Mouse (Mus musculus): ENCODE data around the gene Prnd.

Prnd gene

DNA sequence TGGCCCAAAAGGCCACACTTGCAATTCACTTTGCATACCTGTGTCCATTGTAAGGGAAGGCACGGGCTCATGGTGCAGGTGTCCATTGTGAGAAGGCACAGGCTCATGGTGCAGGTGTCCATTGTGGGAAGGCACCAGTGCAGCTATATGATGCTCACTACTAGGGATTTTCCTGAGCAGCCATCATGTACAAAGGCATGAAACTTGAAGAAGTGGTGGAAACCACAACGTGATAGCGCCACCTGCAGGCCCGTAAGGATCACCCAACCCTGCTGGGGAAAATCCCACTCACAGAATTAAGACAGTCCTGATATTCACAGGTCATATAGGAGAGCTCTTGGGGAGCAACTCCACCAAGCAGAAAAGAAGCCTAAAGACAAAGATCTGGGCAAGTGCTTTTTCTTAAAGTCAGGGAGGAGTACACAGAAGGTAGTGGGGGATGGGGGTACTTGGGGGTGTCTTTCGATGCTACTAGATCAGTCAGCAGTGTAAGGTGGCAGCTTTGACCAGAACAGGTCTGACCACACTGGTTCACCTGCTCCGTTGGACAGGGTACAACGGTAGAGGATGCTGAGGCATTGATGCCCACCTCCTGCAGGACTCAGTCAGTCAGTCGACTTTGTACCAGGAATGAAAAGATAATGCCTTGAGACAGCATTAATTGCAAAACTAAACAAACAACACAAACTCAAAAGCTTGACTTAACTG is 11.1 kb upstream of the Prnd start:
- DNase-seq (ENCODE audit: low read depth, low spot score) = peak; percentile 44

DNA sequence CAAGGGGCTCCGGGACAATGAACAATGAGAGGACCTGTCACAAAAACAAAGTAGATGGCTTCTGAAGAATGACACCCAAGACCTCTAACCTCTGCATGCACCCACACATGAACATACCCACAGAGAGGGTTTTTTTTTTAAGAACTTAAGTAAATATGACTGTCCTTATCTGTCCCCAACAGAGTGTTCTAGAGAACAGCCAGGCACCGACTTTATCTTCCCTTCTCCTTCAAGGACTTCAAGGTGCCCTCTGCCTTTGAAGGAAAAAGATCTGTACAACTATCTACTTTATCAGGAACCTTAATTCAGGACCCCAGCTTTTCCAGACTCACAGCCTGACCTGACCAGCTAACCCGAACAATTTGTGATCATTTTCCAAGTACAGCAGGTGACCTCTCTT is 10.2 kb upstream of the Prnd start:
- no peak for DNase-seq (ENCODE audit: low read depth, low spot score)

DNA sequence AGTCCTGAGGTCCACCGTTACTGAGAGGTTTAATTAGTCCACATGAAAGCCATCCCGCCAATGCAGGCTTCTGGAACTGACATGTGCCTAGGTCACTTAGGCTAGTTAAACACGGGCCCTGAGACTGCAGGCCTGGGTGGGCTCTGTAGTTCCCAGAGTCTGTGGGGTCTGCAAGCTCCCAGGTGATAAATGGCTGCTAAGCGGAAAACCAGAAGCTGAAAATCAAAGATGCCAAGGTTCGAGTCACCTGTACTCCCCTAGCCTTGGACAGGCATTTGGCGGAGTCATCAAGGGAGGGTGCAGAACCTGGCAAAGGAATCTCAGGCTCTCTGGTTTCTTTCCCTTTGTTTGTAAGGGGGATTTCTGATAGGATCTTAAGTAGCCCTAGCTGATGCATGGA is 9.2 kb upstream of the Prnd start:
- DNase-seq (ENCODE audit: low read depth, low spot score) = no peak

DNA sequence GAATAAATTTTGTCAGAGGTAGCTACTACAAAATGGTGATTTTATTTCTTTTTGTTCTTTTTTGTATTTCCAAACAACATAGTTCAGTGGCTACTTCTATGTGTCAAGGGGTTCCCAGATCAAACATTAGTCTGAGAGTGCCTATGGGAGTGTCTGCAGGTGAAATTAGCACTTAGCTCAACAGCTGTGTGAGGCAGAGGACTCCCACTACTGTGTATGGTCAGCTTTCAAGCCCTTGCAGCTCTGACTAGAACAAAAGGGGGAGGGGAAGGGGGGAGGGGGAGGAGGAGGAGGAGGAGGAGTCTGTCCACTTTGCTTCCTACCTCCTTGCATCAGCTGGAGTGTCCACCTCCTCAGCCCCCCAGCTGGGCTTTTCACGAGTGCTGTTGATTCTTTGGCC is 6.3 kb upstream of the Prnd start:
- no peak for DNase-seq (ENCODE audit: low read depth, low spot score)

DNA sequence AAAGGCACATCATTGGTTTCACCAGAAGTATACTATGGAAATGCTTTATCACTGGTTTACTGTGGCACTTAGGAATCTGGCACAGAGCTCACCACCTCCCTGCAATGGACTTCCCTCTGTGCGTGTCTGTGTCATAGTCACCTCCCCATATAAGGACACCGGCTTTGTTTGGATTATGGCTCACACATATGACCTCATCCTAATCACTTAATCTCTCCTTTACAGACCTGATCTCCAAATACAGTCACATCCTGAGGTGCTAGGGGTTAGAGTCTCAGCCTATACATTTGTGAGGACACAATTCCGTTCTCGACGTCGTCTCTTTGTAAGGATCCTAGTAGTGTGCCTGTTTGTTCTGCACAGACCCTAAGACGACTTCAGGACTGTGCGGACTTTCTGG is 5.4 kb upstream of the Prnd start:
- peak; percentile 50 for DNase-seq (ENCODE audit: low read depth, low spot score)

DNA sequence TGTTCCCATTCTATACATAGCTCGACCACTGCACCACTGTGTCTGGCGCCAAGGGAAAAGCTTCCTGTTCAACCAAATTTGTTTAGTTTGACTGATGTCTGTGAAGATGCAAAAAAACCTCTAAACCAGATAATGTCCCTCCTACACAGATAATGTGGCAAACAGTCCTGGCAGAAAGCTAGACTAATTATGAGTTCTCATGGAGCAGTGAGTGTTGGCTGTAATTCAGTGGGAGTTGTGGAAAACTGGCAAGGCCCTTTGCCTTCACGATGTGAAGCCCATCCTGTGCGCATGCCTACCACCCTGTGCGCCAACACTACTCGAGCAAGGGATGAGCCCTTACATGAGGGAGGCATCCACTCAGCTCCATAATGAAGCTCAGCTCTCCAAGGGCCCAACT is 4.9 kb upstream of the Prnd start:
- no peak for DNase-seq (ENCODE audit: low read depth, low spot score)

DNA sequence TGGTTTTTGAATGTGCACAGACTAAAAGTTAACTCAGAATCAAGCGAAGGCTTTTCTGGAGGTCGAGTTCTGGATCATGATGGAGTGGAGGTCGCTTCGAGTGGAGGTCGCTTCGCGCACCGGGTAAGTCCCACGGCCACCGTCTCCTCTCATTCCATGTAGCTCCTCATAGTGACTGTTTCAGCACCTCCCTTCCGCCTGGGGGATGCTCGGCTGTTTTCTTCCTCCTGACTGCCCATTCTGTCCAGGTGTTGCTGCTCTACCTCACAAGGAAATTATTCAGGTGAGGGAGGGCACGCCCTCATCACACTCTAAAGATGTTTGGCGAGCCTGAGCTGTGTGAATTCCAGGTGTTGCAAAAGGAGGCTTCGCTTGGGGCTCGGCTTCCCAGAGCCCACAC is 4.3 kb upstream of the Prnd start:
- DNase-seq (ENCODE audit: low read depth, low spot score) = no peak

DNA sequence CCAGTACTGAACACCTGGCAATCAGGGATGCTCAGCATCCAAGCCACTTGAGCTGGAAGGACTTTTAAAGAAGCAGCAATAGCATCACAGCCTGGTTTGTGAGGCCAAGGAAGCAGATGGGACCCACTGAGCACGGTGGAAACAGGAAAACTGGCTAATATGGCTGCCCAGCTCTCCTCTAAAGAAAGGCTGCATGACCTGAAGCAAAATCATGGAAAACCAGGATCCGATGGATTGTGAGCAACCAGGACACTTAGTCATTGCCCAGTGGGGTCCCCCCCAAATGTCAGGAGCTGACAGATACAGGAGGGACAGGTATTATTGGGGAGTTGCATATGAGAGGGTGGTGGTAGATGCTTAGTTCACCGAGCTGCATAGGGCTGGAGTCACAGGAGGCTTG is 2.5 kb upstream of the Prnd start:
- no peak for DNase-seq (ENCODE audit: low read depth, low spot score)

DNA sequence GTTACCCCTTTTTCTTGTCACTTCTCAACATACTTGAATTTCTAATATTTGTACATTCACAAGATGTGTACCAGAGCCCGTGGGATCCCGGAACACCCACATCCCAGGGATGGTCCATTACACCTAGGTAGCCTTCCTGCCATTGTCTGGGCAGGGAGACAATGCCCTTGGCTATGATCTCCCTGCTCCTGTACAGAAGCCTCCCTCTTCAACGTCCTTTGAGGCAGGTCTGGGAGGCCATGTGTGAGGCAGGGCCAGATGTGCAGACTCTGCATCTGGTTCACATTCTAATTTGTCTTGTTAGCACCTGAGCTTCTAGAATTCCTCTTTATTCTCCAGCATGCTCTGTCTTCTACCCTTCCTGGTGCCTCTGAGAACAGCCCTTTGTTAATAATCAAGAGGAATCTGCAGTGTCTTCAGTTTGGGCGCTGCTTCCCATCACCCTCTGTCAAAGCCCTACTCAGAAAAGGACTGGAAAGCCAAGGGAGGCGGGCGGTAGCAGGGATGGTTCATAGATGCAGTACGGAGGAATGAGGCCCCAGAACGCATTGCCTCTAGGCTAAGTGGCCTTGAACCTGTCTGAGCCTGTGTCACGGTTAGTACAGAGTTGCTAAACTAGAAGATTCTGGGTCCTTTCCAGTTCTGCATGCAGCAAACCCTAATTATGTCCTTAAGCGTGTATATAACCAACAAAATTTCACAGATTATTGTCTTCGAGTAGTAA is 1.6 kb upstream of the Prnd start:
- DNase-seq (ENCODE audit: low read depth, low spot score) = no peak

DNA sequence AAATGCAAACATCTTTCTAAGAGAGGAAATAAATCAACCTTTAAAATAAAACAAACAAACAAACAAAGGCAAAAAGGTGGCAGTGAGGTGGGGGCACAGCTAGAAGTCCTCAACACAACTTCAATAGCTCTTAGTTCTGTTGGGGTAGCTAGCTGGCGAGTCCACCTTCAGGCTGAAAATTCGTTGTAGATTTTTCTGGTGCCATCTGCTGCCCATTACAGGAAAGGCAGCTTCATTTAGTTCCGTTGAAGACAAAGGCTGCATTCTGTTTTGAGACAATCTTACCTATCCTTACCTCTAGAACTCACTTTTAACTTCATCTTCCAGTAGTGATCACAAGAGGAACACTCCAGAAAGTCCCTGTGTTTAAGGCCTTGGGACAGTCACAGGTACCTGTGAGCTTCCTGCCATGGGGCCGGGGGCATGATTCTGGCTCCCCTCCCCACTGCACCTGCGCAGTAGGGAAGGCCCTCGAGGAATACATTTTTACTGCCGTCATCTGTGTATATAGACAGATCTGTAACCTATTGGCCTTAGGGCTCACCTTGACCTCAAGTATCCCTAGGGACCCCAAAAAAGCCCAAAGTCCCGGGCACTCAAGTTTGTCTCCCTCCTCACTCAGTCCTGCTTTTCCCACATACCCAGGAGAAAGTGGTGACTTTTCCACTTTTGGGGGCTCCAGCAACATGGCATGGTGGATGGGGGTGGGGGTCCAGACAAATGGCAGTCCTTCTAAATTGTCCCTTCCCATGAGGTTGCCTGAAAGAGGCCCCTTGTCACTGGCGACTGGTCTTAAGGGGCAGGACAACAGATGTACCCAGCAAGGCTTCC is 679 bp upstream of the Prnd start:
- peak; percentile 37 for DNase-seq (ENCODE audit: low read depth, low spot score)

DNA sequence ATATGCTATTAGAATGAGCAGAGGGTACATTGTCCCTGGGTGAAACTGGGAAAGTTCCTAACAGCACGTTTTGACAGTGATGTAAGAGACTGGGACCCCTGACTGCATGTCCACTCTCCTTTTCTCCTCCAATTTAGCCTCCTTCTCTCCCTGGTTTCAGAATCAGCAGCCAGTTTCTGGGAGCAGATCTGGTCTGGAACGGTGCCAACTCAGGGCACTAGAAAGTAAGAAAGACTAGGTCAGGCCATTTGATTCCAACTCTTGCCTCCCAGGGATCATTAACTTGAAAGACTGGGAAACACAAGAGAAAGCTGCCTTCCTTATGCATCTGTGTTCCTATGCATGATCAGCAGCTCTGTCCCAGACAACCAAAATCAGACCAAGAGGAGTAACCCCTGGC is 1.8 kb downstream of the Prnd start:
- DNase-seq (ENCODE audit: low read depth, low spot score) = no peak

DNA sequence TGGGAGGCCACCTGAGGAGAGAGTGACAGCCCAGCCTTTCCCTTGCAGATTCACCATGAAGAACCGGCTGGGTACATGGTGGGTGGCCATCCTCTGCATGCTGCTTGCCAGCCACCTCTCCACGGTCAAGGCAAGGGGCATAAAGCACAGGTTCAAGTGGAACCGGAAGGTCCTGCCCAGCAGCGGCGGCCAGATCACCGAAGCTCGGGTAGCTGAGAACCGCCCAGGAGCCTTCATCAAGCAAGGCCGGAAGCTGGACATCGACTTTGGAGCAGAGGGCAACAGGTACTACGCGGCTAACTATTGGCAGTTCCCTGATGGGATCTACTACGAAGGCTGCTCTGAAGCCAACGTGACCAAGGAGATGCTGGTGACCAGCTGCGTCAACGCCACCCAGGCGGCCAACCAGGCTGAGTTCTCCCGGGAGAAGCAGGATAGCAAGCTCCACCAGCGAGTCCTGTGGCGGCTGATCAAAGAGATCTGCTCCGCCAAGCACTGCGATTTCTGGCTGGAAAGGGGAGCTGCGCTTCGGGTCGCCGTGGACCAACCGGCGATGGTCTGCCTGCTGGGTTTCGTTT is 2.4 kb downstream of the Prnd start:
- DNase-seq (ENCODE audit: low read depth, low spot score) = no peak

DNA sequence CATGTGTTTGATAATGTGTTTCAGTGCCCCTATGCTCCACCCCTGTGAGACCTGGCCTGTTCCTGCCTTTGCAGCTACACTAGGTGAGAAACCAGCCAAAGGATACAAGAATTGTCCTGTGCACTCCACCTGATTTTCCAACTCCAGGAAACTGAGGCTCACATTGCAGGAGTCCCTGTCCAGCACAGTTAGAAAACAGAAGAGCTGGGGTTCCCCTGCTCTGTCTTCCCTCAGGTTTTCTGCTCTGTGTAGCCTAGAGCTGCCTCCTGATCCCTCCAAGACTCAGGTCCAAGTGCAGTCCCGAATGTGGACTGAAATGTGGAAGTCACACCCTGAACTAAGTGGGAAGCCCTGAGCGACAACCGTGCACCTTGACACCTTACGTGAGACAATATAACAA is 3.0 kb downstream of the Prnd start:
- no peak for DNase-seq (ENCODE audit: low read depth, low spot score)

DNA sequence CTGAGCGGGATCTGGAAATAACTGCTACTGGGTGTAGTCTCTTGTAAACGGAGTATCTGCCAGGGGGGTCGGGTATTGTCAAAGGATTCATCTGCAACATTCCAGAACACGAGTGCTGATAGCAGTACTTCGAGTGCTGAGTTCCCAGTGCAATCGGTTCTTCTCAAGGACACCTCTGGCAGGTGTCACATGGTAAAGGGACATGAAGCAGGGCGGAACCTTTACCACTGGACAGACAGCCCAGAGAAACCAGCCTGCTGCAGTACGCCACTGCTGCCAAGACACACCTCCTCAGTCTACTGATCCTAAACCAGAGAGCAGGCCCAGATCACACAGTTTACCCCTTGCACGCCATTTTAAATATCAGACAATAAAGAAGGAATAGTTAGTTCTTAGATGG is 4.2 kb downstream of the Prnd start:
- DNase-seq (ENCODE audit: low read depth, low spot score) = no peak

DNA sequence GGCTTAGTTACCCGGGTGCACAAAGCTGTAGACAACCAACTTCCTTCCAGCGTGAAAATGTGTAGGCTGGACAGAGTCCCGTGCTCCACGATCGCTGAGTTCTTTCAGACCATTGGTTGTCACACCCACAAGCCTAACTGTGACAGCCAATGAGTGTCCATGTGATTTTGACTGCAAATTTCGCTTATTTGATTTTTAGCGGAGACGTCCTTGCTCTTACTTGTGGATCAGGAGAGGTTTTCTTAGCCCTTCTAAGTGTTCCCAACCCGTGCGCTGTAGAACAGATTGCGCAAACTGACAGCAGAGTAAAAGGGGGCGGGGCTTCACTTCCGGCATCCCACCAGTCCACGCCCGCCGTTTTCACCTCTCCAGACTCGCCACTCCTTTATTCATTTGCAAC is 4.6 kb downstream of the Prnd start:
- no peak for DNase-seq (ENCODE audit: low read depth, low spot score)

DNA sequence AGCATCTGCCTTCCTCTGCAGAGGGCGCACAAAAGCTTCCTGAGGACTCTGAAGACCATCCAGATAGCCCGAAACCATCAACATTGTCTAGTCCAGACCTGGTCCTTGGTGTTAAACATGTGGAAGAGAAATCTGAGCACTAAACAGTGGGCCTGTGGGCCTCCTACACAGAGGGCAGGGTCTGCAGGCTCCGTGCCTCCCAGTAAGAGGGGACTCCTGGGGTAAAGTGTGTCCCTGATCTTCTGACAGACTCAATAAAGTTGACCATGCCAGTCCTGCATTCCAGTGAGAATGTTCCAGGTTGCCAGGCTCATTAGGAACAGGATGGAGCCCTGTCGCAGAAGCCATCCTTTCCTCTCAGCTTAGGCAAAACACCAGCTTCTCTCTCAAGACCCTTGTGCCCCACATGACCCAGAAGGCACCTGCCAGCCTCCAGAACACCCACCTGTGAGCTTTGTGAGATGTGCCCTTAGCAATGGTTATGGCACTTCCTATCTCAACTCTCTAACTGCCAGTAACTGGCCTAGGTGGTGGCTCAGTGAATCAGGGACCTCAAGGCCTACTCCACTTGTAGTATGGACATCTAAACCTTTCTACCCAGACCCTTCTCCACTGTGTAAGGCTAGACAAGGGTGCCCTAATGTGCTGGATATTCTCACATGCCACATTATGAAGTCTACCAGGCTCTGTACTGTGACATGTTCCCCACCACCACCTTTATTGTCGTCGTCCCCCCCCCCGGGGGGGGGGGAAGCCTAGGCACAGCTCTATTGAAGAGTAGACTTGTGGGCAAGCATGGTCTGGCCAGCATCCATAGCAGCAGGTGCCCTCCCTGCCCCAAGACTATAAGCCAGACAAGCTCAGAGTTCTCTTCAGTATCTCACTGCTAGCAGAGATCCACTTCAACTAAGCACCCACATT is 5.9 kb downstream of the Prnd start:
- DNase-seq (ENCODE audit: low read depth, low spot score) = no peak

DNA sequence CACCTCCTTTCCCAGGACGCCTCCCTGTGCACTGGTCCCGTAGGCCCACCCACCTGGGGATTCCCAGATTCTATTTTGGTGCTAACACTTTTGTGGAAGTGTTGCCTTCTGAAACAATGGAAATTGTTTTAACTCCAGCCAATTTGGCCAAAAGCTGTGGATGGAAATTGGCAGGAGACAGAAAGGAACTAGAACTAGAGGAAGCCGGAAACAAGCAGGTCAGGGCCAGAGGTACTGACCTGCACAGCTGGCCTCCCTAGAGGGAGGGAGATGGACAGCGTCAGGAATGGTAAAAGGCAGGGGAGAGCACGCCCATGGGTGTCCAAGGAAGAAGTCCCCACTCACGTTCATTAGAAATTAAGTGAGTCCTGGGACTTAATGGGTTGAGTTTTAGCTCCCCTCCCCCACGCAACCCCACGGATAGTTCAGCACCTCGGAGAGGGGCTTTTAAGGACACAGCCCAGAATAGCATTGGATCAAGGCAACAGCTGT is 7.1 kb downstream of the Prnd start:
- no peak for DNase-seq (ENCODE audit: low read depth, low spot score)

DNA sequence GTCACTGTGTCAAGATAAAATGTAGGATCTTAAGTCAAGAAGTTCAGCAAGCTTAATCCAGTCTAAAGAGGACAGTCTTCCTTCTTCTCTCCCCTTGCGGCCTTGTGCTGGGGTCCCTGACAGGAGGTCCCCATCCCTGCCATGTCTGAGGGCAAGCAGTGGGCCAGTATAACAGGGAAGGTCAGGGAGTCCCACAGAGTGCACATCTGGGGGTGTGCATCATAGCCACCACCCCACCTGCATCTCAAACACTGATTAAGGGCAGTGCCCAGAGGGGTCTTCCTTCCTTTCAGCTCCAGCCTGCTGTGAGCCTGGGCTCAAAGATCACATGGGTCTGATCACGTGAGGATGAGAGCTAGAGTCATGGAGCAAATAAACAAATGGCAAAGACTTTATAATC is 11.0 kb downstream of the Prnd start:
- DNase-seq (ENCODE audit: low read depth, low spot score) = no peak

DNA sequence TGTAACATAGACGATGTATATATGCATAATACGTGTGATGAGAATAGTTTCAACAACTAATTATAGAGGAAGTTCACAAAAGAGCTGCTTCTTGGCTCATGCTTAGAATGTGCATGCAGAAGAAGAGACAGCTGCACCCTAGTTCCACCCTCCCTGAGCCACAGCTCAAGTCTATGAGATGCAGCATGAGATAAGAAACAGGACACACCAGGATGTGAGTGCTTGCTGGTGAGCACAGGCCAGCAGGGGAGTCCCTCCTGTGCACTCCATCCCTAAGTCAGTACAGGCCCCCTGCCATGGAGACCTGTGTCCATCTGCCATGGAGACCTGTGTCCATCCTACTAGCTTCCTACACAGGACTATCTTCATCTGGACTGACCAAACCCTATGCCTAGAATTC is 19.9 kb downstream of the Prnd start:
- DNase-seq (ENCODE audit: low read depth, low spot score) = no peak

DNA sequence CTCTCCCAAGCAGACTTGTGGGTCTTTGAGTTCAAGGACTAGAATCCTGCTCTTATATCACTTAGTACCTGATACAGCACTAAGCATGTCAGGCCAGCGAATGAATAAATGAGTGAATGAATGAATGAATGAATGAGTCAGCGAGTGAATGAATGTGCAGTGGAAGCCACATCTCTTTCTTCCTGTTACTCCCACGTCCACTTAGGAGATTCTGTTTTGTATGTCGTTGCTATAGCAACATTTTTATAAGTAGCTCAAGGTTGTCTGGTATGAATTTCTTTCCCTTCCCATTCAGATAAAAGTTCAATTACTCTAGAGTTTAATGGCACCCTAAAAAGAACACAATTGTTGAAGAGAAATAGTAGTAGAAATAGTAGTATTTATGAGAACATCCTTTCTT is 20.4 kb downstream of the Prnd start:
- DNase-seq (ENCODE audit: low read depth, low spot score) = no peak

DNA sequence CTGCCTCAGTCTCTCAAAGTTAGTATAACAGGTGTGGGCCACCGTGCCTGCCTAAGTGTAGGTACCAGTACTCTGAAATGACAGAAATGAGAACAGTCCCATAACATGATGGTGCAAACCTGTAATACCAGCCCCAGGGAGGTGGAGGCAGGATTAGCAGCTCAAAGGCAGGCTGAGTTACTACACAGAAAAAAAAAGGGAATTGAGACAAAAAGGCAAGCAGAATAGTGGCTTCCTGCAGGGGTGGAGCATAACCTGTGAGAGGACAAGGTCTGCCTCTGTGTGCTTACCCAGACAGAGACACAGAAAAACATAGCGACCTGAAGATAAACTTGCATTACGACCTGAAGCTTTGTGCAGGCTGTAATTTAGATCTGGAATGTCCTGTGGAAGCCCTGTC is 26.0 kb downstream of the Prnd start:
- DNase-seq (ENCODE audit: low read depth, low spot score) = no peak

Measured in retina, postnatal 7 days (tissue).